Mouse (Mus musculus) E14TG2a.4 (cell line): ENCODE measurements at regions not wholly inside any gene's neighbourhood (a gene's known extent, or its start where the extent isn't known, plus 50 kb on each side); places are given as distances from the start of the nearest gene placed in this dataset.

Source experiments
- H3K27me3 ChIP-seq: 2 replicates; pipeline ENCODE4 v1.6.1; 2014; ENCODE audit warnings: low read length, control low read depth; ENCODE audit not compliant: insufficient read depth
- H3K36me3 ChIP-seq: 2 replicates; pipeline ENCODE4 v1.6.1; 2014; ENCODE audit warnings: low read length, control low read depth; ENCODE audit not compliant: insufficient read depth
- H3K4me1 ChIP-seq: replicated peaks from 2 replicates; pipeline ENCODE4 v1.6.1; 2014; ENCODE audit warnings: low read depth, low read length, control low read depth
- H3K4me3 ChIP-seq: replicated peaks from 2 replicates; pipeline ENCODE4 v1.5.1; 2014; ENCODE audit warnings: mild to moderate bottlenecking, low read length
- H3K9me3 ChIP-seq: 2 replicates; pipeline ENCODE4 v1.6.1; 2014; ENCODE audit warnings: low read length, control low read depth
- CTCF ChIP-seq: conservative IDR thresholded peaks from 2 replicates; pipeline ENCODE4 v1.5.1; 2014; ENCODE audit warnings: low read length
- NANOG ChIP-seq: IDR thresholded peaks from 2 replicates; pipeline ENCODE4 v1.6.1; 2014; ENCODE audit warnings: borderline replicate concordance, low read length, mixed read lengths
- POU5F1 ChIP-seq: IDR thresholded peaks from 2 replicates; pipeline ENCODE4 v1.6.1; 2014; ENCODE audit warnings: low read length, borderline replicate concordance

DNA sequence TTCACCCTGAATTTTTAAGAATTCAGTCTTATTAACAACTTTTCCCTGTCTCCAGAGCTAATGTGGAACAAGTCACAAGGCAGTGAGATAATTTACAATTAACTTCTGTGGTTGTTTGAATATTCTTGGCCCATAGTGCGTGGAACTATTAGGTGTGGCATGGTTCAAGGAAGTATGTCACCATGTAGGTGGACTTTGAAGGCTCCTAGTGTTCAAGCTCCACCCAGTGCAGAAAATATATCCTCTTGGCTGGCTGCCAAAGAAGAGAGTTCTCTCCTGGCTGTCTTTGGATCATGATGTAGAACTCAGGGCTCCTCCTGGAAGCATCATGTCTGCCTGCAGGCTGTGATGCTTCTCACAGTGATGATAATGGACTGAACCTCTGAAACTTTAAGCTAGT is 268.9 kb upstream of the Rarb start:
- no peaks in the 10 kb centered on the region for H3K9me3 ChIP-seq
- no peak for TF ChIP-seq POU5F1
- TF ChIP-seq CTCF: no peak
- TF ChIP-seq NANOG: no peak
- no peaks in the 10 kb centered on the region for H3K36me3 ChIP-seq
- no peaks in the 10 kb centered on the region; the same call in 1 of the 2 replicates for H3K4me1 ChIP-seq
- H3K4me3 ChIP-seq: no peak overlapping the region
- H3K27me3 ChIP-seq: no peaks in the 10 kb centered on the region

DNA sequence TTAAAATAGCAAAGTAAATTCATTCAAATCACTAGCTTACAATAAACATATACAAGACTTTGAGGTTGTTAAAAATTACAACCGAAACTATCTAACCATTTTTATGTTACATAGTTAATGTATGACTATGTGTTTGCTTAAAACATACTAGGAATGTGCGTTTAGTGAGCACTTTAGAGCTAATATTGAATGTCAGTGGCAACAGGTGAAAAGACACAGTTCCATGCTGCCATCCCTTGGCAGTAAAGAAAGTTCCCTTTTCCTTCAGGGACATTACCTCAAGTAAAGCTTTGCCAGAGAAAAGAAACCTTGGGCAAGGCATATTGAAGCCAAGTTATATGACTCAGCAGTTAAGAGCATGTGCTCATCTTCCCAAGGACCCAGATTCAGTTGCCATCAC is 265.0 kb upstream of the Rarb start:
- TF ChIP-seq POU5F1: no peak
- no peak for TF ChIP-seq NANOG
- TF ChIP-seq CTCF: no peak
- Histone ChIP-seq H3K9me3 (no peaks in the 10 kb centered on the region), H3K27me3 (no peaks in the 10 kb centered on the region), H3K36me3 (no peaks in the 10 kb centered on the region), H3K4me3 (no peak overlapping the region), H3K4me1 (no peaks in the 10 kb centered on the region)

DNA sequence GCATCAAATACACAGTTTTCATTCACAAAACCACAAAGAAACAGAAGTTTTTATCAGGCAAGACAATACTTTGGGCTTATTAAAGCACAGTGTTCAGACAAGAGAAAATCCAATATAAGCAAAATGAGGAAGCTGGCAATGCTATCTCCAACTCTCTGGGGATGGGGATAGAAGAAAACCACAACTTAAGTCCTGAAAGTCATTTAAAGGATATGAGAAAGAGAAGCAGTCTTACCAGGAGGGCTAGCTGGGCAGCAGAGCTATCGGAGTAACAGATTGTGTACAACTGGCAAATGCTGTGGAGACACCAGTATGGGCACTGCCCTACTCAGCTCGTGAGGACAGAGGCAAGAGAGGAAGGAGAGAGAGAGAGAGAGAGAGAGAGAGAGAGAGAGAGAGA is 262.9 kb upstream of the Rarb start:
- no peaks in the 10 kb centered on the region for H3K27me3 ChIP-seq
- no peaks in the 10 kb centered on the region for H3K36me3 ChIP-seq
- H3K9me3 ChIP-seq: no peaks in the 10 kb centered on the region
- TF ChIP-seq POU5F1 (no peak), CTCF (no peak), NANOG (no peak)
- H3K4me3 ChIP-seq: no peak overlapping the region
- no peaks in the 10 kb centered on the region for H3K4me1 ChIP-seq

DNA sequence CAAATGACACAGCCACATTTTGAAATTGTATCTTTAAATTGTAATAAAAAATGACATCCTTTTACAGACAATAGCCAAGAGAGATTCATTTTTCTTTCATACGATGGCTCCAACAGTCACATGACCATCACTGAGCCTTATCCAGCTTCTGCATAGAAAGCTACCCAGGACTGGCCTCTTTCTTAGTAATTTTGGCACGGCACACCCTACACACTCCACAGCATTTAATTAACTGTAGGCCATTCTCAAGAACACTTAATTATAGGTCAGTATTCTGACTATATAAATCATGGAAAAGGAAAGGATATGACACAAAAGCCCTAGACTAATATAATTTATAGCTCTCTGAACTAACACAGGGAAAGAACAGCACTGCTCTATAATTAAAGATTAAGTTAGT is 260.6 kb upstream of the Rarb start:
- H3K36me3 ChIP-seq: no peaks in the 10 kb centered on the region
- no peak overlapping the region for H3K4me3 ChIP-seq
- H3K4me1 ChIP-seq: no peaks in the 10 kb centered on the region
- no peaks in the 10 kb centered on the region for H3K27me3 ChIP-seq
- no peak for TF ChIP-seq NANOG
- no peak for TF ChIP-seq POU5F1
- TF ChIP-seq CTCF: no peak
- no peaks in the 10 kb centered on the region for H3K9me3 ChIP-seq

DNA sequence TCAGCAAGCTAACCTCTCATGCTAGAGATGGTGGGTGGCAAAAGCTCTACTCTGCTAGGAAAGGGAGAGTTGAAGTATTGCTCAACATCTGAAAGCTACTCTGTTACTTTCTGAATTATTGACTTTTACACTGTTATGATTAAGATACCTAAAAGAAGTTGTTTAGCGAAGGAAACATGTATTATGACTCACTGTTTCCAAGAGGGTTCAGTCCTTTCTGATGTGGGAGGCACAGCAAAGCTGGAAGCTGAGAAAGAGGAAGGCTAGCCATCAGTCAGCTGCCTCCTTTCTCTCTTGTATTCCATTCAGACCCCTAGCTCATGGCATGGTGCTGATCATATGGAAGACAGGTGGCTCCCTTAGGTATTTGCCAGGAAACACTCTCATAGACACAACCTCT is 242.4 kb upstream of the Rarb start:
- no peaks in the 10 kb centered on the region for H3K36me3 ChIP-seq
- TF ChIP-seq NANOG (no peak), POU5F1 (no peak), CTCF (no peak)
- H3K27me3 ChIP-seq: no peaks in the 10 kb centered on the region

DNA sequence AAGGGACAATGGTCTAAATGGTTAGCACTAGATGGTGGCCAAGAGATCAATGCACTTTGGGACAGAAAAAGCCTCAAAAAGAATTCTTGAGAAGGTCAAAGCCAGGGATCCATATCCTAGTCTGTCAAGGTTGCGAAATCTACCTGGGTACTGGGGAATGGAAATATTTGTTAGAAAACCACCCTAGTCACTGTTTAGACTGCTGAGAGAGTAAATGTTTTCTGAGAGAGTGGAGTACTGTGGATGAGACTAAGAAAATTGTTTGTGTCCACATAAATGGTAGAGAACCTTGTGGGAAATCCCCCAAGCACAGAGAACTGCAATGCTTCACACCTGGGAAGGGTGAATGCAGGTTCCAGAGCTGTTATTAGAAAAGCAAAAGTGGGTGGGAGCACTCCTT is 239.5 kb upstream of the Rarb start:
- no peak for TF ChIP-seq NANOG
- no peak for TF ChIP-seq CTCF
- no peak for TF ChIP-seq POU5F1
- Histone ChIP-seq H3K4me1 (no peaks in the 10 kb centered on the region), H3K27me3 (no peaks in the 10 kb centered on the region), H3K36me3 (no peaks in the 10 kb centered on the region), H3K4me3 (no peak overlapping the region), H3K9me3 (no peaks in the 10 kb centered on the region)

More for the DNA sequence above, 242.4 kb upstream of the Rarb start:
- Histone ChIP-seq H3K9me3 (no peaks in the 10 kb centered on the region), H3K4me3 (no peak overlapping the region), H3K4me1 (no peaks in the 10 kb centered on the region)

DNA sequence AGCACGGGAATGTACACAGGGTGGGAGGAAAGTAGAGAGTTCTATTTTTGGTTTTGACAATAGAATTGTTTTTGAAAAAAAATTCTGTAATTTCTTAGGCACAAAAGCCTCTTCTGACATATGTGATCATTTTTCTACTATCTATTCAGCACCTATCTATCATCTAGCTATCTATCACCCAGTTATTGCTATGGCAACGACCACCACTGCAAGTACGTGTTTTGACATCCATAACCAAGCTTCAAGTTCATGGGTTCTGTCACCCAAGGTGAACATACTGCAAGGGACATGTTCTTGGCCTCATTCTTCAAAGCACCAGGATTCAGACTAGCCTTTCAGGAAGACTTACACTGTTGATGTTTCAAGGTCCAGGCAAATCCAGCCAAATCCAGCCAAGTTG is 238.4 kb upstream of the Rarb start:
- no peak overlapping the region for H3K4me3 ChIP-seq
- no peaks in the 10 kb centered on the region for H3K27me3 ChIP-seq
- no peaks in the 10 kb centered on the region for H3K9me3 ChIP-seq
- TF ChIP-seq NANOG (no peak), POU5F1 (no peak), CTCF (no peak)
- no peaks in the 10 kb centered on the region for H3K36me3 ChIP-seq
- no peaks in the 10 kb centered on the region for H3K4me1 ChIP-seq

DNA sequence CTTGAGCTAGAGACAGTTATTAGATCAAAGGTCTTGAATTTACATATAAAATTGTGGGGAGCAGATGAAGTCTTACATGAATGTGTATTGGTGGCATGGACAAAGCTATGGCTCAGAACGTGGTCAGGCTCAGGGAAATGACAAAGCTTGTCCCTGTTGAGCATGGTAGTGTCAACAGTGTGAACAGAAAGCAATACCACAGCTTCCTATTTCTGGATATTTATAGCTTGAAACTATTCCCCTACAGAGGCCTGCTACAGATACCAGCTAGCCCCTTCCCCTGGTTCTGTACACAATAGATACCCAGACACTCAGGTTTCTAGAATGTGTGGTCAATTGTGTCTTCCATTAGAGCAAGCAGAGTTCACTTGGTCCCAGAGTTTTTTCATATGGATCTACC is 236.8 kb upstream of the Rarb start:
- Histone ChIP-seq H3K36me3 (no peaks in the 10 kb centered on the region), H3K4me1 (no peaks in the 10 kb centered on the region), H3K9me3 (no peaks in the 10 kb centered on the region), H3K4me3 (no peak overlapping the region), H3K27me3 (no peaks in the 10 kb centered on the region)
- TF ChIP-seq NANOG (no peak), POU5F1 (no peak), CTCF (no peak)

DNA sequence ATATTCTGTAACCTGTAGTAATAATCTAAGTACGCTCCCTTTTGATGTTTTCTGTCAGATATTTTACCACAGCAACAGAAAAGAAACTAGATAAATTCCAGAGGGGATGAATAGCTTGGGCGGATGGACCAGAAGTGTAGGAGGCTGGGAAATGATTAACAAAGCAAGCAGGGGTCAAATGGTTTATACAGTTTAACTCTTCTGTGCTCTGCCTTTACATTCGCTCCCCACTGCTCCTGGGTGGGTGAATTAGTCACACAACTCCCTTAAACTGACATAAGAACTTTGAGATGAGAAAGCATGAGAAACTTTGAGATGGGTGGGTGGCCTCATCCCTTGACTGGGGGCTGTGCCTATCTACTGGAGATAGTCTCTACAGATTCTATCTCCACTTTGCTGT is 235.4 kb upstream of the Rarb start:
- no peaks in the 10 kb centered on the region for H3K36me3 ChIP-seq
- H3K4me3 ChIP-seq: no peak overlapping the region
- no peaks in the 10 kb centered on the region for H3K4me1 ChIP-seq
- TF ChIP-seq NANOG: no peak
- TF ChIP-seq POU5F1: no peak
- TF ChIP-seq CTCF: no peak
- H3K27me3 ChIP-seq: no peaks in the 10 kb centered on the region
- no peaks in the 10 kb centered on the region for H3K9me3 ChIP-seq
